8 mouse cellular contexts compared by ENCODE assay signal in genomic region chr5:128203879-128204581, GRCm38 (mm10).
DNase-seq lines count a peak whose midpoint lies in the region; ATAC-seq and TF ChIP-seq lines count a peak whose summit lies in the region.
"Had no signal": no experiment of that assay in that cellular context is flagged by ENCODE, and none has a peak within 500 bp of the region (broad histone marks: within the 10 kb centered on the region; RNA-seq: fewer than 3 reads in every experiment).

No protein-coding gene starts in this region.

- no peak overlapping the region for H3K4me2 ChIP-seq in hindbrain, embryonic 15.5 days
- no peak overlapping the region for H3K4me2 ChIP-seq in kidney, embryonic 16.5 days (replicated peaks; ENCODE audit: low read depth, low read length)

- no peak for TF ChIP-seq POLR2A in brain, embryonic 14.5 days (IDR thresholded peaks at IDR 0.05; ENCODE audit: borderline replicate concordance, extremely low read depth, insufficient read depth, insufficient read length, poor library complexity, severe bottlenecking)

- H3K4me3 ChIP-seq in hindbrain, embryonic 15.5 days, result no peak overlapping the region
- no peak overlapping the region for H3K4me3 ChIP-seq in kidney, embryonic 16.5 days (ENCODE audit: low read length)
- H3K4me3 ChIP-seq: megakaryocyte, embryonic 14.5 days had no signal

- H3K36me3 ChIP-seq in hindbrain, embryonic 15.5 days, result no peaks in the 10 kb centered on the region
- H3K36me3 ChIP-seq in kidney, embryonic 16.5 days (ENCODE audit: insufficient read depth, low read length), result no peaks in the 10 kb centered on the region

- no peak for TF ChIP-seq CTCF in brain, embryonic 14.5 days (IDR thresholded peaks at IDR 0.05; ENCODE audit: borderline replicate concordance, extremely low read depth, insufficient read depth, insufficient read length)

- H3K4me1 ChIP-seq in hindbrain, embryonic 15.5 days (replicated peaks), result peaks cover 22% of the 10 kb centered on the region
- no peaks in the 10 kb centered on the region for H3K4me1 ChIP-seq in kidney, embryonic 16.5 days (ENCODE audit: insufficient read depth, low read length)
- H3K4me1 ChIP-seq: megakaryocyte, embryonic 14.5 days had no signal

- peak; percentile 21 for DNase-seq in ES-CJ7 (ENCODE audit: low read depth, low spot score)
- peak; percentile 74 for DNase-seq in brain, embryonic 14.5 days (ENCODE audit: low read depth)
- peak; percentile 15 for DNase-seq in mesoderm, embryonic 11.5 days (ENCODE audit: low read depth, low spot score)
- no peak for DNase-seq in ovary, postnatal 10 days (ENCODE audit: low spot score)
- no peak for DNase-seq in spleen, postnatal 14 days (ENCODE audit: low spot score in 2 of 2)

- no peaks in the 10 kb centered on the region for H3K9me3 ChIP-seq in hindbrain, embryonic 15.5 days
- H3K9me3 ChIP-seq in kidney, embryonic 16.5 days (ENCODE audit: low read length), result no peaks in the 10 kb centered on the region

- peak overlapping the region; percentile 7; the same call in 1 of the 2 replicates for H3K27ac ChIP-seq in hindbrain, embryonic 15.5 days (replicated peaks)
- H3K27ac ChIP-seq in kidney, embryonic 16.5 days (ENCODE audit: low read length), result no peak overlapping the region

- no peak overlapping the region for H3K9ac ChIP-seq in hindbrain, embryonic 15.5 days
- no peak overlapping the region for H3K9ac ChIP-seq in kidney, embryonic 16.5 days (replicated peaks; ENCODE audit: low read length)

- ATAC-seq in hindbrain, embryonic 15.5 days (ENCODE audit: low FRiP score, low read depth), result peak; percentile 56; the same call in 1 of the 2 replicates
- no peak for ATAC-seq in kidney, embryonic 16.5 days (ENCODE audit: low FRiP score, low TSS enrichment)

- H3K27me3 ChIP-seq in hindbrain, embryonic 15.5 days, result no peaks in the 10 kb centered on the region
- H3K27me3 ChIP-seq in kidney, embryonic 16.5 days (ENCODE audit: insufficient read depth, low read length), result no peaks in the 10 kb centered on the region
- H3K27me3 ChIP-seq: megakaryocyte, embryonic 14.5 days had no signal

- WGBS in hindbrain, embryonic 15.5 days, result 17% methylated on average over 9 of the region's 9 CpGs
- WGBS in kidney, embryonic 16.5 days, result 50% methylated on average over 9 of the region's 9 CpGs

Comparison
In these comparisons a context has a peak if more than half of its experiments do, and no peak if none do; other contexts are left out.
1. DNase-seq: peak in ES-CJ7 (single experiment), brain, embryonic 14.5 days (single experiment) and mesoderm, embryonic 11.5 days (single experiment); none in ovary, postnatal 10 days (single experiment) and spleen, postnatal 14 days (0 of 2).